Mouse (Mus musculus) liver, postnatal 0 days (tissue): ENCODE results near the gene Zfp984.
"Not testable (repeated sequence)": the region's sequence is repeated elsewhere in the genome, so short reads cannot be mapped to it uniquely, and the experiment has no call there.

Source experiments
- CTCF ChIP-seq: sonication (generic); IDR thresholded peaks from 2 replicates; pipeline ENCODE4 v1.5.1; 2016; ENCODE audit warnings: antibody characterized with exemption, low read depth
- EP300 ChIP-seq: IDR thresholded peaks from 2 replicates; pipeline ENCODE4 v1.6.1; 2016; ENCODE audit warnings: antibody characterized with exemption, low read depth, mild to moderate bottlenecking

- TF ChIP-seq CTCF, EP300: not testable (repeated sequence)
These were observed 347 bp upstream of the Zfp984 start for GRCm38 (mm10) chr4:147809966-147810304.
